Mouse (Mus musculus) CD4-positive, CD25-positive, alpha-beta regulatory T cell, adult 2 months (primary cell): ENCODE measurements at regions not wholly inside any gene's neighbourhood (a gene's known extent, or its start where the extent isn't known, plus 50 kb on each side); places are given as distances from the start of the nearest gene placed in this dataset.

Source experiments
- DNase-seq: peaks from one replicate; pipeline ENCODE4 v3.0.0-alpha.2; 2012; ENCODE audit warnings: low read depth, low spot score

DNA sequence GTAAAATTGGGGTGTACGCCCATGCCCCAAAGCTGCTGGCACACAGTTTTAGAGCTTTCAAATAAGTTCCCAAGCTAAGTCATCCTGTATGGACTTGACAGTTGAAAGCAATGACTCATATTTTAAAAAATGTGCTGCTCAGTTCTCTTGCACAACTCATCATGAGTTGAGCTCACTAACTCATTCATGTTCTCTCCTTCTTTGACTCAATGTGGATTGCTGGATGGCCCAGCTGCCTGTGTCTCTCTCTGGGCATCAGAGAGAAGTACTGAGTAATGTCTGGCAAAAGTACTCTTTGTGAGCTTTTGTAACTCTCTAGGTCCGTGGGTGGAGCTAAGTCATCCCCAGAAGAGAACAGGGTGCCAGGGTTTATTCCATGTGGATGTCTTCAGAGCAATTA lies 355.3 kb downstream of the Rnd3 start:
- DNase-seq: no peak

DNA sequence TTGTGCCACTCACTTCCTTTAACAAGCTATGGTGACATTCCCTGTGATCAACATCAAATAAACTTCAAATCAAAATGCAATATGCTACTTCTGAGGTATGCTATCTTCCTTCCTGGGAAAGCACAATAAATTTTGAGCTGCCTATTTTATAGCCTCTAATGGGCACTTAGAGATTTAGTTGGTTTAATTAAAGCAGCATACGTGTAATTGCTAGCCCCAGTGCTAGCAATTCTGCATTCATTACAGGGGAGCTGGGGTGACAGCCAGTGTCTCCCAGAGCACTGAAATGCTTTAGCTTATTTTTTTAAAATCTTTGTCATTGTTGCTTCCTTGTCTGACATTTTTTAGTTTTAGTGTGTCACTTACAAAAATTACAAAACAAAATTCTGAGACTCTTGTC lies 355.8 kb downstream of the Rnd3 start:
- DNase-seq: no peak

DNA sequence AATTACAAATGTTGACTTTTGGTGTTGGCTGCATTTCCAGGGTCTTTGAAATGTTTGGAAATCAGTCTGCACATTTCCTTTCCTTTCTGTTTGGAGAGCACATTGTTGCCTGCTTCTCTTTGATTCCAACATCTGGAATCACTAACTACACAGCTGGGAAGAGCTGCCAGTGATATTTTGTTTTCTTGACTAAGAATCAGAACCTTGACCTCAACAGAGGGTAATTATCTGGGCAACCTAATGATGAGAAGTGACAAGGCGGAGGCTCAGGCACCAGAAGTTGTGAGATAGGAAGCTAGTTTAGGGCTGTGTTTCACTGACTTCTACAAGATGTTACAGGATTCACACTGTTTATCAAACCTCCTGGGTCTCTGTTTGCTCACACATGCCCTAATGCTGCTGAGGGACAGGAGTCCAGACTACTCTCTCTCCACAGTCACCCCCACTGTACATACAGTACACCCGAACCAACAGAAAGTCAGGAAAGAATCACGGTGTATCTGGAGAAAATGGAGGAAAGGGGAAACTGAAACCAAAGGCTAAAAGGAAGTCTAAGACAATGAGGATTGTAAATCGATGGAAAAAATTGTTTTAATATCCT lies 359.8 kb downstream of the Rnd3 start:
- no peak for DNase-seq

DNA sequence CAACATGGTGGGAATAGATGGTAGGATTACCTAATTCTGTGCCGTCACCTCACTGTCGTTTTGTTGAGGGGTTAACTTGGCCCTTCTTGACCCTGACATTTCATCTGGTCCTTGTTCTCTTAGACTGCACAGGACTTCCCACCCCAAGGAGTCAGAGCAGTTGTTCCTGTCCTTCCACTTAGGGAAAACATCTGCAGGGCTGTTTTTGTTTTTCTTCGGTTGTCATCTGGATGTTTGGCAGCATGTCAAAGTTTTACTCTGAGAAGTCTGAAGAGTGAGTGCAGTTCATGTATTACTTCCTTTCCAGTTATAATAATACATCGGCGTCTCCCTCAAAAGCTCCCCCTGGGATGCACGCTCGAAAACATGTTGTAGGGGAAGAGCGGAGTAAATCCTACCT lies 376.8 kb downstream of the Rnd3 start:
- no peak for DNase-seq

DNA sequence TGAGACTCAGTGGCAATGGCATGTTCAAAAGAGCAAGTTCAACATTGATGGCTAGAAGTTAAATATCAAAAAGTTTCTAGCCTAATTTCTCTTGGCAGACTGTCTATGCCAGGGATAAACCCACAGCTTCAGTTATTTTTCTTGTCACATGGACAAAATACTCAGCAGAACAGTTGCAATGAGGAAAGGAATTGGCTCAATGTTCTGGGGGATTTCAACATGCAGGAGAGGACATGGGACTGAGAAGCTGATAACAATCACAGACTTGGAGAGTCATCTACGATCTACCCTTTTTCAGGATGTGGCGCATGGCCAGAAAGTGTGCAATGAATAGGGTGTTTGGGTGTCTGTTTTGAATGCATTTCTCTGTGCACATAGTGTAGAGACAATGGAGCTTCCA lies 389.9 kb downstream of the Rnd3 start:
- DNase-seq: no peak

DNA sequence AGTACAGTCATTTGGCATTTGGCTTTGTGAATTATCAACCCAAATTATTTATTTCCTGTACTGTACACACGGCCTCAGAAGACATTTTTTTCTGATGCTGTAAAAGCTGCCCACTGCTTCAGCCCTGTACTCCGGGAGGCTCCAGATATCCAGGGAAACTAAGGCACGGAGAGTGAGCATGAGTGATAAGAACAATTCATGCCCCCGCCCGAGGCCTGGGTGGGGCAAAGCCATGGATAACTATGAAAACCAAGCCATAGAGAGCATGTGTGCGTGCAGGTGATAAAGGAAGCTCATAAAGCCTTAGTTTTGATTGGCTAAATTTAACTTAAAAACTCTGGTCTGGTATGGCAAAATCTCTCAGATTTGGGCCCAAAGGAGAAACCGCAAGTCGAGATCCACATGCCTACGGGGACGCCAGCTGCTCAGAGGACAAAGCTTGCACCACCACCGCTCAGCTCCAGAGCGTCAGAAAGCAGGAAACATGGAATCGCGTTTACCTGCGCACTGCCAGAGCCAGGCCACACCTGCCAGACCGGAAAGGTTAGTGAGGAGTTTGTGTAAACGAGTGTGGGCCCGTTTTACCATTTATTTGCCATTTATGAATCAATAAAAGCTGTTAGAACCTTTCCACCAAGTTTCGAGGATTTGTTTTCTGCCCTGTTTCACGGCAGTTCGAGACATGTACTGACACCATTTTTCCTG lies 390.9 kb downstream of the Rnd3 start:
- no peak for DNase-seq

DNA sequence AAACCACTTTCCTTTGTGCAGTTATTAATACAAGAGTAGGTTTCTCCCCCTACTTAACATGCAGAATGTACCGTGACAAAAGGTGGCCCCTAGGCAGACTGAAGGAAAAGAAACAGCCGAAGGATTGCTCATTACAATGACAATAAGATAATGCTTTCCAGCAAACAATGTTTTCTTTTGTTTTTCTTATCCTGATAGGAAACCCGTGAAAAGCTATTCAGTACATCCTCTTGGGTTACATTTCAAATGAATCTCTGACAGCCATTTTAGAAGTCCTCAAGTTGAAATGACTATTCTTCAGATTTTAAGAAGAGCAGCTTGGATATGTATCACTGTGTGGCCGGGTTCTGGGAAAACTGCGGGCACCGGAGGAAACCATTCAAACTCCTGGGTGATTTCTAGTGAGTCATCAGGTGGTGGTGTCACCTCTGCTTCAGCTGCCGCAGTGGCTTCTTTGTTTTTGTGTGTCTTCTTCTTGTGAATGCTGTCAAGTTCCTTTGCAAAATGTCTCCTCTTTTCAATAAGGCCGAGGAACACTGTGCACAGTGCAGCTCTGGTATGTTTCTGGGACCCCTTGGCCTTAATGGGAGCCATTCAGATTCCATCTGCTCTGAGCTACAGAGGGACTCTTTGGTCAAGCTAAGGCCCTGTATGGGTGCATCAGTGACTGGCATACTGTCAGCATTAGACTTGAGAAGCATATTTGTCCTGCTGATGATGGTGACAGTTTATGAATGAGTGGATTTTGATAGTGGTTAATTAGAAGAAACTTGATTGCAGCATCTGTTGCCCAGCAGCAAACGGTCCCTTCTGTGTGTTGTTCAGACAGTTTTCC lies 393.1 kb downstream of the Rnd3 start:
- no peak for DNase-seq

DNA sequence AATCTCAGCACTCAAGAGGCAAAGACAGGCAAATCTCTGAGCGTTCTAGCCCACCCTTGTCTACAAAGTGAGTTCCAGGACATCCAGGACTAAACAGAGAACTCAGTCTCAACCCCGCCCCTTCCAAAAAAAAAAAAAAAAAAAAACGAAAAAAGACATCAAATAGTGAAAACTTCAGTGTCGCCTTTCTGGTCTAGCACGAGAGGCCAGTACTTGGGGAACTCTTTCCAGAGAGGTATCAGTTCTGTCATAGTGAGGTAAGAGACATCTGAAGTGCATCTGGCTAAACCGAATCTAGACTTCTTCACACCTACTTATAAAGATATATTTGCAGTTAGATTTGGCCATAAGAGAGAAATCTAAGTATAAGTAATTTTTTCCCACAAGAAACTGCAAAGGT lies 393.8 kb downstream of the Rnd3 start:
- no peak for DNase-seq

DNA sequence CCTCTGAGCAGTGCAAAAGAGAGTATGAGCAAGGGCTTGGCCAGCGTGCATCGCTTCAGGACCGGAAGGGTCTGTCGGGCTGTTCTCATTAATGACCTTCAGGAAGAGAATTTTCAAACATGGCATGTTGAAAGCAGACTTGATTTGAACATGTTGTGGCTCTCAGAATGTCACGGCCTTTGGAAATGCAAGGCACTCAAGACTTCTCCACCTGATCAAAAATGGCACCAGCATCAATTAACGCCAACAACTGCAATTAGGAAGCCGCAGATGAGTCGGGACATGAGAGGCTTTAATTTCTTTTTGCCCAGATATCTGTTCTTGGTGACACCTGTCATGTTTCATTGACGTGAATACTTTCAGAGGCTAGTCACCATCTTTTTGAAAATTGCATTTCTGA lies 396.5 kb downstream of the Rnd3 start:
- no peak for DNase-seq

DNA sequence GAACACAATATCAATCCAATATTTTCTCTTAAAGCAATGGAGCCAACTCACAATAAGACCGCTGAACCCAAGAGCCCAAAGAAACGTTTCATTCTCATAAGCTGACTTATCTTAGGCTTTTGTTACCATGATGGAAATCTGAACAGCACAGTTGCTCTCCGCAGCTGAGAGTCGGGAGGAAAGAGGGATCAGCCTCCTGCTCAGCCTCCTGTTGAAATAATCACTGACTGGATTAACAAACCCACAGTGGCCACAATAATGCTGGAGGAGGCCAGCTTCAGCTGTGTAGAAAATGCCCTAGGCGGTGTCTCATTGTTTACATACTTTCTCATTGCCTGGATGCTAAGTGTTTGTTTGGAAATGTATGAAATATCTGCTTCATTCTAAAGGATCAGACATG lies 398.1 kb downstream of the Rnd3 start:
- DNase-seq: no peak

DNA sequence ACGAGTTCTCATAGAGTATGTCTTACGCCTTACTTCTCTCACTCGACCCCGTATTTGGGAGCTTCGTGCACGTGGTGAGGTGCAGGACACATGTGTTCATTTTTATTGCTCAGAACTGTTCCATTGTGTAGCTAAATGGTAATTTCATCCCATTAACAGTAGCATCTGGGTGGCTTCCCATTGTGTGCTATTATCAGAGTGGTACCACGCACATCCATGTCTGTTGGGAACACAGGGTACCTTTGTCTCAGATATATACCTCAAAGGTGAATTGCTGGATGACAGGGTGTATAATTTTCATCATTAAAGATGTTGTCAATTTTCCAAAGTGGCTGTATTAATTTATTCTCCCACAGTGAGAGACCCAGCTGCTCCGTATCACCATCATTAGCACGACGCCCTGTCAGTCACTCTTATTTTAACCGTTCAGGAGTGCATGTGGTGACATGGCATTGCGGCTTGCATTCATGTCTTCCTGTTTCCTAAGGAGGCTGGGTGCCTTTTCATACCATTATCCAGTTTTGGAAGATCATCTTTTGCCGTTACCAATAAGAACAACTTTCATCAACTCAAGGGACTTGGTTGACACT lies 404.2 kb downstream of the Rnd3 start:
- DNase-seq: no peak

DNA sequence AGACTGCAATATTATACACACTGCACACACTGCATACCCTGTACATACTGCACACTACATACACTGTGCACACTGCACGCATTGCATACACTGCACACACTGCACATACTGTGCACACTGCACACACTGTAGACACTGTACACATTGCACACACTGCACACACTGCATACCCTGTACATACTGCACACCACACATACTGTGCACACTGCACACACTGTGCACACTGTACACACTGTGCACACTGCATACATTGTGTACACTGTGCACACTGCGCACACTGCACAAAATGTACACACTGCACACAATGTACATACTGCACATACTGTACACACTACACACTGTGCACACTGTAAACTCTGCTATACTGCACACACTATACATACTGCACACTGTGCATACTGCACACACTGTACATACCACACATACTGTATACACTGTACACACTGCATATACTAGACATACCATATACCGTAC lies 405.1 kb downstream of the Rnd3 start:
- DNase-seq: no peak

DNA sequence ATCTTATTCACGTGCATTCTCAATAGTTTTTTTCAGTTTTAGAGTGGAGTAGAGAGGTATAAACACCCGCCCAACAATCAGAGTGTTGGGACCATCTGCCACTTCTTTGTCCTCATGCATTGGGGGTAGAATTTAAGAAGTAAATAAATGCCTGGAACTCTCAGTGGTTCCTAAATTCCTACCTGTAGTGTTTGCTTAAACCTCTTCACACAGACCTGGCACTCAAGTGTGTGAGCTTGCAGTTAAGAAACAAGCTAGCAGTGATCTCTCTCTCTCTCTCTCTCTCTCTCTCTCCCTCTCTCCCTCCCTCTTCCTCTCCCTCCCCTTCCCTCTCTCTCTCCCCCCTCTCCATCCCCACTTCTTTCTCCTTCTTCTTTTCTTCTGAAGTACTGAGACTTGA lies 406.5 kb downstream of the Rnd3 start:
- no peak for DNase-seq

DNA sequence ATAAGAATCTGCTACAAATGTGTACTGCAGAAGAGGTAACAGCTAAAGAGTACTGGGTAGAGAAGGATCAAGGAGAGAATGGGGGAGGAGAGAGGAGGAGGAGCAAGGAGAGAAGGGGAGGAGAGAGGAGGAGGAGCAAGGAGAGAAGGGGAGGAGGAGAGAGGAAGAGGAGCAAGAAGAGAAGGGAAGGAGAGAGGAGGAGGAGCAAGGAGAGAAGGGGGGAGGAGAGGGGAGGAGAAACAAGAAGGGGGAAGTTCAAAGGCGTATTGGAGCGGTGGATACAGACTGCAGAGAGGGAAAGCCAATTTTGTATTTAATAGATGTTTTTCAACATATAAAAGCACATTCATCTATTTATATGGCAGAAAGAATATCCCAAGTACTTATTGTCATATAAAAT lies 407.6 kb downstream of the Rnd3 start:
- no peak for DNase-seq

DNA sequence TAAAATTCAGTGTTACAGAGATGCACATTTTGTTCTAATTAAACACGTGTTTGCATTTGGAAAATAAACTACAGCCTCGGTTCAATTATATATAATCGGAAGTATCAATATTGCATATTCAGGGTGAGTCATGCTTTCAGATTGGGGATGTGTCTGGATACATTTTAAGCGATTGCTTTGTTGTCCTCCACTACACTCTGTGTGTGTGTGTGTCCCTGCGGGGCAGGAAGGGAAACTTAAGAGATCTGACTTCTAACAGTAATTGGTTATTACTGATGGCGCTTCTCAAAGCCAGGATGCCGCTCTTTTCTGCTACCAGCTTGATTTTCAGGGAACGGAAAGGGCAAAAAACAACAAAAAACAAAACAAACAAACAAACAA lies 409.3 kb downstream of the Rnd3 start:
- no peak for DNase-seq

DNA sequence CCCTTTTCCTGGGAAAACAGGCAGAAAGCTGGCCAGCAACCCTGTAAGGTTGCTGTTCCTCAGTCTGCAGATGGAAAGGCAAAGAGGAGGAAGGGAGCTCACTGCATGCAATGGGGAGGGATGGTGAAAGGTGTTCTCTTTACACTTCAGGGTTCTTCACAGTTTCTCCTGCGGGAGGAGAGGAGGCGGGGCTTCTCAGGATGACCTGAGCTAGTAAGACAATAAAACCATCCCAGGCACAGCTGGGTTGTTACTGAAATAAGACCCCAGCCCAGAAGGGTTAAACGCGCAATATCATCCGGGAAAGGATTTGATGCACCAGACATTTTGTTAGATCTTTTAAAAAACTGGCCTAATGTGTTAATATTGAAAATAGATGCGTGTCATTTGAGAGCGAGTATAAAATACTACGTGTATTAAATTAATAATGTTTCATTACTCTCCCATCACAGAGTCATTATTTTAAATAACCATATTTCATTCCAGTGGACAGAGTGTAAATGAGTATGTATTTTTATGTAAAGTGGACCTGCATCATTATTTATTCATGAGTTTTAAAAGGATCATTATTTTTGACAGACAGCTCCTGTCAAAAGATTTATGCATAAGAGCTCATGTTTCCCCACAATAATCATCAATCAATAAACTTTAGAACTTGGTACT lies 409.8 kb downstream of the Rnd3 start:
- DNase-seq: no peak

DNA sequence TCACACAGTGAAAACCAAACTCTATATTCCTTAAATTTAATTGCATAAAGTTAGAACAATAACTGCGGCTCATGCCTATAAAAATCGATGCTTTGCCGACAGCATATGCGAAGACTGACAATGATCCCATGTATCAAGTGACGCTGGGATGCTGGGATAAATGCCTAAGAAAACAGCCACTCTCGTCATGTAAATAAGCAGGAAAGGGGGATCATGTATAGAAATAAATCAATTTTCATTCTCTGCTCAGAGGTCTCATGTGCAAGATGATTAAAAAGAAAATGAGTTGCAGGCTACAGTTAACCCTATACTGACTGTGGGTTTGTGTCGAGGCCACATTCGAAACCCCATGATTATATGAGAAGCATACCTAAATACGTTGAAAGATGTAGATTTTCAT lies 411.2 kb downstream of the Rnd3 start:
- no peak for DNase-seq

DNA sequence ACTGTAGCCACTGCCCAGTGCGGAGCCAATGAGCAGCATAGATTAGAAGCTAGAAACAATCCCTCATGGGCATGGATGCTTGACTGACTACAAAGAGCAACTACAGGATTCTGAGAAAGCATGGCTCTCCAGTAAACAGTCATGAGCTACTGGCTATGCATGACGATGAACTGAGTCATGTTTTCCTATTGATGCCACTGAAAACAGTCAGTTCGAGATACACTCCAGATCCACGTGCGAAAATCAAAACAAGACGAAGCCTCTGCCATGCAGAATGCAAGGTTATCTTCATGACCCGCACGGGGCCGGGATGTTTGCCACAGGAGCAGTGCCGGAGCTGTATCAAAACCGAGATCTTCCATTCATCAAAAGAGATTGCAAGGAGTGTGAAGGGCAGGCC lies 413.9 kb downstream of the Rnd3 start:
- no peak for DNase-seq

DNA sequence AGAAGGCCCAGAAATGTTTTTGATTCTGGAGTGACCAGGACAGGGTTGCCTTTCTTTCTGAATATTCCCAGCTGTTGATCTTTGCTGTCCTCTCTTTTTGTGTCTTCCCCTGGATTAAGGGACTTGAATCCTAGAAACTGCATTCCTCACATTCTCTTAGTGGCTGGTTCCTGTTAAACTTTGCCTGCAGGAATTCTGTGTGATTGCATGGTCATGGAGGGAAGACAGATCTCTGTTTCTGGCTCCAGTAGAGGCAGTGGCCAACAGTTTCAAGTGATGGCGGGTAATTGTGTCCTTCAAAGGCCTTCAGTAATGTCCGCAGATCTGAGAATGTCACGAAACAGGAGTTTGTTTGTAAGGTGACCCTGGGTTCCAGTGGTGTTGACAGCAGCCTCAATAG lies 410.1 kb upstream of the Mmadhc start:
- no peak for DNase-seq

DNA sequence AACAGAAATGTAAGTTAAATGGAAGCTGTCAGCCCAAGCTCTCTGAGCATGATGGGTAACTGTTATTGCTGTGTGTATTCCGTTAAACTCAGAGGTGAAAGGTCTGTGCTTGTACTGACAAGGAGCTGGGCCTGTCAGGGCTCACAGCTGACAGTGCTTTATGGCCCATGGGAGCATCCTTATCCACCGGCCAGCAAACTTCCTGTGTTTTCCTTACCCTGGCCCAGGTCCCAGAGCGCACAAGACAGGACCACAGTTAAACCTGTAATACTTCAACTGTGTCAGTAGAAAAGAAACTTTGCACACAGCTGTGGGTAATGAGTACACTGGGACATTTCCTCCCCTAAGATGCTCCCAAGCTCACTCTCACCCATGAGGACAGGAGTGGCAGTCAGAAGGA lies 407.7 kb upstream of the Mmadhc start:
- no peak for DNase-seq

DNA sequence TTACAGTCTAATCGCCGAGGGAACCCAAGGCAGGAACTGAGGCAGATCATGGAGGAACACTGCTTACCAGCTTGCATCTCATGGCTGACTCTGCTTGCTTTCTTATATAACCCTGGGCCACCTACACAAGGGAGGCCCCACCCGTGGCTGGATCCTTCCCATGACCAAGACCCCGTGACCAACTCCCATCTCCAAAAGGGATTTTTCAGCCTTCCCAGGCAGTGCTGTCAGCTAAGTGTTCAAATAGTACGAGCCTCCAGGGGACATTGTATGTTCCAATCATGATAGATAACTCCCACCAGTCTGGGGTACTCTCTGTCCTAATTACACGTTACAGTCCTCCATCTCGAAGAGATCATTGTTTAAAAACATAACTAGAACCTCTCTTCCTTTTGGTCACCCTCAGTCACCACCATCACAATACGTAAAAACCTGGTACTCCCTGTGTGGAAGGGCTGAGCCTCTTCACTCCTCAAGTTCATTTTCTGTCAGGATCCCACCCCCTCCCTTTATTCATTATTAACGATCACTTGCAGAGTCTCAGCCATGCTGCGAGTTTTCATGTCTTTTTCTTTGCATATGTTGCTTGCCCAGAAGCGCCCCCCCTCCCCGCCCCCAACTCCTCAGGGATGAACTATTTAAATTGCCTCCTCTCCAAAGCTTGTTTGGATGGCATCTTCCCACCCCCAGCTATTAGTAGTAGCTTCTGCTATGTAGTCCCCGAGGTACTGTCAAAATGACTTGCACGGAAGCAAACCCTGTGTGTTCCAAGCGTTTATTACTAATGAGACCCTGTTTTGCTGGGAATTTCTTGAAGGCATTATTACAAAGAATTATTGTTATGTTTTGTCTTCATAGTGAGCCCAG lies 406.2 kb upstream of the Mmadhc start:
- DNase-seq: no peak
